In the genomic region with DNA sequence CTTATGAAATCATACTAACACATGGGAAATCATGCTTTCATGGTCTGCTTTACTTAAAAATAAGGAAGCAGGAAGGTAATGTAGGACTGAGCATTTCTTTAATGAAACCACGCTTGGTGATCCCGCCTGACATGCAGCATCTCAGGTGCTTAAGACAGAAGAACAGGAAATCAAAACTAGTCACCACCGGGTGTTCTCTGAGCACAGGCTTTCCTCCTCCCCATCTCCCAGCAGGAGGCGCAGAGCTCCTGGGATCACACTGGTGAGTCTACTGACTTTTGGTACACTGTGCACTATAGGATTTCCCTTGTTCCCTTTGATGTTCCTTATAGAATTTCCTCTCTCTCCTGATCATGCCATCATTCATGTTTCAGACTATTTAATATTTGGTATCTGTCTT, we compare ENCODE assay signal across 8 mouse cellular contexts. TPM values are rescaled to one million over a fixed set of nuclear protein-coding genes. Genes with fewer than 3 reads are reported as not detected.
DNase-seq lines count a peak whose midpoint lies in the region; ATAC-seq and TF ChIP-seq lines count a peak whose summit lies in the region.
"Not testable (repeated sequence)": the region's sequence is repeated elsewhere in the genome, so short reads cannot be mapped to it uniquely, and the experiment has no call there.

No protein-coding gene starts in this region.

- H3K27ac ChIP-seq in cortical plate, adult 2 months (ENCODE audit: insufficient read depth, low read length); intestine, embryonic 14.5 days (ENCODE audit: low read depth); lung, postnatal 0 days (ENCODE audit: low read length): not testable (repeated sequence)
- peak overlapping the region; percentile 78 for H3K27ac ChIP-seq in left cerebral cortex, adult 2 months
- peak overlapping the region; percentile 56; the same call in 1 of the 2 replicates for H3K27ac ChIP-seq in neural tube, embryonic 15.5 days (replicated peaks)

- TF ChIP-seq POLR2A in cortical plate, adult 2 months (IDR thresholded peaks at IDR 0.05; ENCODE audit: extremely low read depth, insufficient read depth, low read length): not testable (repeated sequence)

- H3K4me3 ChIP-seq in cortical plate, adult 2 months (ENCODE audit: insufficient read depth, low read length): peak overlapping the region; percentile 93
- peak overlapping the region; percentile 58 for H3K4me3 ChIP-seq in intestine, embryonic 14.5 days (ENCODE audit: low read depth, low read length)
- H3K4me3 ChIP-seq in left cerebral cortex, adult 2 months: peak overlapping the region; percentile 59
- H3K4me3 ChIP-seq in lung, postnatal 0 days (ENCODE audit: low read depth, low read length): peak overlapping the region; percentile 61
- peak overlapping the region; percentile 55 for H3K4me3 ChIP-seq in neural tube, embryonic 15.5 days (replicated peaks)

- peak; percentile 54 for ATAC-seq in granulocyte monocyte progenitor cell, adult 5-6 weeks (replicated peaks; ENCODE audit: poor library complexity, severe bottlenecking)
- peak; percentile 77 for ATAC-seq in intestine, embryonic 14.5 days (replicated peaks; ENCODE audit: low FRiP score, low TSS enrichment, low read depth)
- ATAC-seq in lung, postnatal 0 days: peak; percentile 93
- ATAC-seq in neural tube, embryonic 15.5 days (ENCODE audit: low FRiP score): peak; percentile 67

- not testable (repeated sequence) for TF ChIP-seq EP300 in lung, postnatal 0 days (IDR thresholded peaks at IDR 0.05)

- 35% methylated on average over 4 of the region's 4 CpGs for WGBS in intestine, embryonic 14.5 days
- 16% methylated on average over 4 of the region's 4 CpGs for WGBS in lung, postnatal 0 days
- 53% methylated on average over 4 of the region's 4 CpGs for WGBS in neural tube, embryonic 15.5 days

- TF ChIP-seq CTCF in cortical plate, adult 2 months (IDR thresholded peaks at IDR 0.05; ENCODE audit: extremely low read depth, insufficient read depth, low read length): peak; percentile 31; the same call in 1 of the 2 replicates
- peak; percentile 47 for TF ChIP-seq CTCF in left cerebral cortex, adult 2 months (IDR thresholded peaks at IDR 0.05)
- peak; percentile 75 for TF ChIP-seq CTCF in lung, postnatal 0 days (IDR thresholded peaks at IDR 0.05)

- H3K36me3 ChIP-seq in intestine, embryonic 14.5 days (ENCODE audit: control insufficient read depth, insufficient read depth, low read length); lung, postnatal 0 days (ENCODE audit: insufficient read depth, low read length); neural tube, embryonic 15.5 days: not testable (repeated sequence)

- H3K9ac ChIP-seq in intestine, embryonic 14.5 days (ENCODE audit: low read length): peak overlapping the region; percentile 60
- peak overlapping the region; percentile 54 for H3K9ac ChIP-seq in lung, postnatal 0 days (replicated peaks; ENCODE audit: low read depth)
- H3K9ac ChIP-seq in neural tube, embryonic 15.5 days (replicated peaks): peak overlapping the region; percentile 56

- intact Hi-C loops in left cerebral cortex, adult 2 months (cut with DNase I): loop anchor here (1.0 to 10.0 kb wide), 4 partner anchors 26 to 795 kb away; a partner anchor contains a TSS

- H3K9me3 ChIP-seq in intestine, embryonic 14.5 days (ENCODE audit: control insufficient read depth, low read length); lung, postnatal 0 days (ENCODE audit: low read length); neural tube, embryonic 15.5 days (replicated peaks): not testable (repeated sequence)

- peak; percentile 75 for DNase-seq in NIH3T3 (ENCODE audit: low read depth)
- DNase-seq in intestine, embryonic 14.5 days (ENCODE audit: low spot score): peak; percentile 58
- DNase-seq in left cerebral cortex, adult 2 months (ENCODE audit: extremely low spot score in 1 of 2, low spot score in 2 of 2): peak in 1 of 2 experiments; percentile 23
- peak; percentile 62 for DNase-seq in lung, postnatal 0 days (ENCODE audit: low spot score)
- DNase-seq in thymus, postnatal 14 days: peak; percentile 38

- peak overlapping the region; percentile 59 for H3K4me2 ChIP-seq in intestine, embryonic 14.5 days (ENCODE audit: low read length)
- H3K4me2 ChIP-seq in lung, postnatal 0 days (replicated peaks; ENCODE audit: low read depth, low read length): peak overlapping the region; percentile 71
- peak overlapping the region; percentile 70 for H3K4me2 ChIP-seq in neural tube, embryonic 15.5 days

- H3K27me3 ChIP-seq in intestine, embryonic 14.5 days (replicated peaks; ENCODE audit: control insufficient read depth, insufficient read depth, low read length); lung, postnatal 0 days (replicated peaks; ENCODE audit: insufficient read depth, low read length); neural tube, embryonic 15.5 days (replicated peaks): not testable (repeated sequence)

- H3K4me1 ChIP-seq in cortical plate, adult 2 months (ENCODE audit: control insufficient read depth, insufficient read depth, low read length); intestine, embryonic 14.5 days (replicated peaks; ENCODE audit: control insufficient read depth, insufficient read depth, low read length); lung, postnatal 0 days (ENCODE audit: insufficient read depth, low read depth, low read length): not testable (repeated sequence)
- H3K4me1 ChIP-seq in neural tube, embryonic 15.5 days: peaks cover 21% of the 10 kb centered on the region

RNA-seq across cellular contexts. Expression of a gene that starts 0.5 kb away (rescaled TPM):
- polyA plus RNA-seq in cortical plate, adult 2 months (2012; rRNA removed): 4.8 and 5.1 TPM in 2 replicates
- 12.1 and 12.6 TPM in 2 replicates for total RNA-seq in granulocyte monocyte progenitor cell, adult 5-6 weeks (2014; fragmentation: Nextera tagmentation)
- 12.1 and 18.0 TPM in 2 replicates for total RNA-seq in granulocyte monocyte progenitor cell, adult 5-6 weeks (2017)
- polyA plus RNA-seq in intestine, embryonic 14.5 days (2014; fragmentation: Nextera tagmentation; extraction: Ambion mirVana): 2.9 and 3.1 TPM in 2 replicates
- 10 to 100 TPM; 14.0 to 14.6 TPM for total RNA-seq in left cerebral cortex, adult 2 months (2021)
- 2.3 and 2.7 TPM in 2 replicates for polyA plus RNA-seq in lung, postnatal 0 days (2015; fragmentation: Nextera tagmentation; extraction: Ambion mirVana)
- polyA plus RNA-seq in neural tube, embryonic 15.5 days (2015; fragmentation: Nextera tagmentation; extraction: Ambion mirVana): 8.2 and 8.5 TPM in 2 replicates

RNA-seq across cellular contexts. Expression of a gene that starts 25.6 kb away (rescaled TPM):
- polyA plus RNA-seq in cortical plate, adult 2 months (2012; rRNA removed): 3.6 and 3.7 TPM in 2 replicates
- total RNA-seq in granulocyte monocyte progenitor cell, adult 5-6 weeks (2014; fragmentation: Nextera tagmentation): 6.3 and 7.5 TPM in 2 replicates
- 7.3 and 7.8 TPM in 2 replicates for total RNA-seq in granulocyte monocyte progenitor cell, adult 5-6 weeks (2017)
- 5.1 and 6.1 TPM in 2 replicates for polyA plus RNA-seq in intestine, embryonic 14.5 days (2014; fragmentation: Nextera tagmentation; extraction: Ambion mirVana)
- total RNA-seq in left cerebral cortex, adult 2 months (2021): 1 to 10 TPM; 5.8 to 6.5 TPM
- polyA plus RNA-seq in lung, postnatal 0 days (2015; fragmentation: Nextera tagmentation; extraction: Ambion mirVana): 4.2 and 4.8 TPM in 2 replicates
- polyA plus RNA-seq in neural tube, embryonic 15.5 days (2015; fragmentation: Nextera tagmentation; extraction: Ambion mirVana): 6.5 and 8.1 TPM in 2 replicates

RNA-seq across cellular contexts. Expression of a gene that starts 42.6 kb away (rescaled TPM):
- 11.9 and 13.8 TPM in 2 replicates for polyA plus RNA-seq in cortical plate, adult 2 months (2012; rRNA removed)
- total RNA-seq in granulocyte monocyte progenitor cell, adult 5-6 weeks (2014; fragmentation: Nextera tagmentation): 26.8 and 28.6 TPM in 2 replicates
- 6.9 and 27.3 TPM in 2 replicates for total RNA-seq in granulocyte monocyte progenitor cell, adult 5-6 weeks (2017)
- 11.0 and 12.6 TPM in 2 replicates for polyA plus RNA-seq in intestine, embryonic 14.5 days (2014; fragmentation: Nextera tagmentation; extraction: Ambion mirVana)
- 10 to 100 TPM; 24.2 to 26.0 TPM for total RNA-seq in left cerebral cortex, adult 2 months (2021)
- 5.8 and 8.1 TPM in 2 replicates for polyA plus RNA-seq in lung, postnatal 0 days (2015; fragmentation: Nextera tagmentation; extraction: Ambion mirVana)
- polyA plus RNA-seq in neural tube, embryonic 15.5 days (2015; fragmentation: Nextera tagmentation; extraction: Ambion mirVana): 12.8 and 13.3 TPM in 2 replicates

RNA-seq across cellular contexts. Expression of a gene that starts 50.1 kb away (rescaled TPM):
- 3.1 and 3.2 TPM in 2 replicates for polyA plus RNA-seq in cortical plate, adult 2 months (2012; rRNA removed)
- total RNA-seq in granulocyte monocyte progenitor cell, adult 5-6 weeks (2014; fragmentation: Nextera tagmentation): 2.7 and 3.6 TPM in 2 replicates
- 3.0 and 3.9 TPM in 2 replicates for total RNA-seq in granulocyte monocyte progenitor cell, adult 5-6 weeks (2017)
- polyA plus RNA-seq in intestine, embryonic 14.5 days (2014; fragmentation: Nextera tagmentation; extraction: Ambion mirVana): 3.1 and 3.4 TPM in 2 replicates
- 1 to 10 TPM; 4.4 to 4.7 TPM for total RNA-seq in left cerebral cortex, adult 2 months (2021)
- polyA plus RNA-seq in lung, postnatal 0 days (2015; fragmentation: Nextera tagmentation; extraction: Ambion mirVana): 0.75 and 0.93 TPM in 2 replicates
- polyA plus RNA-seq in neural tube, embryonic 15.5 days (2015; fragmentation: Nextera tagmentation; extraction: Ambion mirVana): 3.6 and 3.7 TPM in 2 replicates
